Comparison of ENCODE assay signal across 18 mouse cellular contexts in genomic region chr1:97693825-97694224, GRCm38 (mm10).
"Had no signal": no experiment of that assay in that cellular context is flagged by ENCODE, and none has a peak within 500 bp of the region (broad histone marks: within the 10 kb centered on the region; RNA-seq: fewer than 3 reads in every experiment).

No protein-coding gene starts in this region.

- H3K4me3 ChIP-seq: left cerebral cortex, adult 2 months; limb, embryonic 12.5 days; limb, embryonic 15.5 days had no signal

- H3K36me3 ChIP-seq: limb, embryonic 12.5 days; limb, embryonic 15.5 days had no signal

- H3K9me3 ChIP-seq: limb, embryonic 12.5 days; limb, embryonic 15.5 days had no signal

- DNase-seq: kidney, postnatal 25 days; layer of hippocampus, postnatal 36 days; left cerebral cortex, postnatal 4 days; liver, postnatal 0 days; lung, embryonic 14.5 days; midbrain, embryonic 14.5 days; thymus, adult 2 months; thymus, postnatal 14 days; thymus, postnatal 4 days had no signal

- H3K4me1 ChIP-seq: limb, embryonic 12.5 days; limb, embryonic 15.5 days had no signal

- H3K4me2 ChIP-seq: limb, embryonic 12.5 days; limb, embryonic 15.5 days; liver, embryonic 11.5 days; lung, embryonic 14.5 days; midbrain, embryonic 11.5 days had no signal

- H3K27me3 ChIP-seq: limb, embryonic 12.5 days; limb, embryonic 15.5 days had no signal

- H3K9ac ChIP-seq: limb, embryonic 12.5 days; limb, embryonic 15.5 days; liver, embryonic 14.5 days; liver, postnatal 0 days; lung, embryonic 14.5 days had no signal

- ATAC-seq: liver, postnatal 0 days; lung, postnatal 0 days had no signal

- H3K27ac ChIP-seq: kidney, postnatal 0 days; left cerebral cortex, adult 2 months; limb, embryonic 12.5 days; limb, embryonic 15.5 days; liver, embryonic 14.5 days; stomach, postnatal 0 days had no signal
